Mouse (Mus musculus) heart, embryonic 11.5 days (tissue): Measurements from ENCODE around the gene Numb. TPM values are rescaled to one million over a fixed set of nuclear protein-coding genes. Genes with fewer than 3 reads are reported as not detected.
A peak's percentile ranks its signal among the peaks of the same experiment; 100 is the strongest.

Source experiments
- ATAC-seq: fragments of 200-750 bp; cut with Nextera tagmentation; replicated peaks from 2 replicates; pipeline ENCODE4 v1.8.0; 2017; ENCODE audit warnings: moderate library complexity; ENCODE audit not compliant: insufficient number of reproducible peaks, low FRiP score, low TSS enrichment
- H3K27ac ChIP-seq: fragments of 300-500 bp; sonication (generic); 2 replicates; pipeline ENCODE4 v1.5.1; 2014; ENCODE audit warnings: mild to moderate bottlenecking, low read depth, low read length
- H3K27me3 ChIP-seq: fragments of 300-500 bp; sonication (generic); 2 replicates; pipeline ENCODE4 v1.6.1; 2014; ENCODE audit warnings: mild to moderate bottlenecking, low read length, mixed read lengths; ENCODE audit not compliant: control insufficient read depth, insufficient read depth
- H3K36me3 ChIP-seq: fragments of 300-500 bp; sonication (generic); 2 replicates; pipeline ENCODE4 v1.6.1; 2014; ENCODE audit warnings: mild to moderate bottlenecking, low read length, moderate library complexity, mixed read lengths; ENCODE audit not compliant: control insufficient read depth, insufficient read depth
- H3K4me1 ChIP-seq: fragments of 300-500 bp; sonication (generic); 2 replicates; pipeline ENCODE4 v1.6.1; 2014; ENCODE audit warnings: low read length; ENCODE audit not compliant: control insufficient read depth, insufficient read depth
- H3K4me2 ChIP-seq: fragments of 300-500 bp; sonication (generic); 2 replicates; pipeline ENCODE4 v1.6.1; 2014; ENCODE audit warnings: mild to moderate bottlenecking, moderate library complexity
- H3K4me3 ChIP-seq: fragments of 300-500 bp; sonication (generic); 2 replicates; pipeline ENCODE4 v1.5.1; 2014; ENCODE audit warnings: low read depth, low read length
- H3K9ac ChIP-seq: fragments of 300-500 bp; sonication (generic); 2 replicates; pipeline ENCODE4 v1.6.1; 2014; ENCODE audit warnings: mild to moderate bottlenecking, low read depth, low read length, moderate library complexity
- H3K9me3 ChIP-seq: fragments of 300-500 bp; sonication (generic); replicated peaks from 2 replicates; pipeline ENCODE4 v1.6.1; 2016; ENCODE audit warnings: low read length; ENCODE audit not compliant: control insufficient read depth
- WGBS: fragments of 180-500 bp; shearing (Covaris S2); extraction: QIAGEN DNeasy Blood & Tissue Kit; methylation state at CpG from one replicate; pipeline ENCODE4 v1.1.7; 2014; ENCODE audit not compliant: insufficient replicate concordance; 5-methylcytosine and 5-hydroxymethylcytosine counted together
- polyA plus RNA-seq: library from polyadenylated mRNA; unstranded; fragments of >200 nt; fragmentation: Nextera tagmentation; extraction: Ambion mirVana; gene quantifications from 2 replicates; pipeline ENCODE4 v1.2.1, GENCODE M21; 2014

Numb gene
- polyA plus RNA-seq, 1 experiment from 2014 or later, result 34.3 TPM

DNA sequence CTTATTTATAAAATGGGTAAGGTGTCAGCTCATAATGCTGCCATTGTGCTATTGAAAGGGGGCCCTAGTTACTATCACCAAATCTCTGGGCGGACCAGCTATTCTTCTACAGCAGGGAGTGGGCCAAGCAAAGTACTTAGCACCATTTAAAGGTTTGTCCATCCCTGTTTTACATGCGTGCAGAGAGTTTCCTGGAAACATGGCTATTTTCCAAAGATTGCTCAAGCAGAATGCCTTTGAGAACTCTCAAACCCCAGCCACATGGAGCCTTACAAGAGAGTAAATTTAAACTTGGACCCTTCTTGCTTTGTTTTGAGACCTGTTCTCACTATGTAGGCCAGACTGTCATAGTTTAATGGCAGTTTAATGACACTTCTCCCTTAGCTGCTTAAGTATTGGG is 4.3 kb upstream of the Numb start:
- H3K4me1 ChIP-seq, result peaks cover 35% of the 10 kb centered on the region
- no peaks in the 10 kb centered on the region for H3K36me3 ChIP-seq

DNA sequence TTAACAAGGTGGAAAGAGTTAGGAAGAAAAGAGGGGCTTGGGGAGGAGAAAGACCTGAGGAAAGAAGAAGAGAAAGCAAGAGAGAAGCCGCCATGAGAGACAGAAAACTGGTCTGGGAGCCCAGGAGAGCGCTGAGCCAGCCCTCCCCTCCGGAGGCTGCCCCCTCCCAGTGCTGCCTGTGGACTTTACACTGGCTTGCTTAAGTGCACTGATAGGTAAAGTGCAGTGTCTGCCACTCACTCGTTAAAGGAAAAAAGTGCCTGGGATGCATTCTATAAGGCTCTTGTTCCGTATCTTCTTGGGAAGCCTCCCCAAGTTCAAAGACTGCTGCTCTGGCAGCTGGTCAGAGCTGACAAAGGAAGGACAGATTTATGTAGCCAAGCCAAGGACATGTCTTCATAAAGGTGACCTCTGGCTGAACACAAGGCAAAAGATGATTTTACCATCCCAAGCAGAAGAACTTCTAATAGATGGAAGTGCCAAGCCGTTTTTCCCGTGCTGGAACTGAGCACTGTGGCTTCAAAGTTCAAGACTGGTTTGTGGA is 3.5 kb upstream of the Numb start:
- H3K9ac ChIP-seq, result peak overlapping the region; percentile 58
- H3K9me3 ChIP-seq, result no peaks in the 10 kb centered on the region
- no peak for ATAC-seq
- H3K4me2 ChIP-seq, result peak overlapping the region; percentile 52
- H3K4me1 ChIP-seq, result peaks cover 37% of the 10 kb centered on the region
- H3K27ac ChIP-seq, result peak overlapping the region; percentile 82
- WGBS, result 32% methylated on average over 7 of the region's 7 CpGs
- no peaks in the 10 kb centered on the region for H3K36me3 ChIP-seq
- H3K4me3 ChIP-seq, result no peak overlapping the region
- H3K27me3 ChIP-seq, result no peaks in the 10 kb centered on the region

More for the DNA sequence above, 4.3 kb upstream of the Numb start:
- Histone ChIP-seq H3K9me3 (no peaks in the 10 kb centered on the region), H3K4me2 (no peak overlapping the region), H3K27me3 (no peaks in the 10 kb centered on the region), H3K9ac (no peak overlapping the region), H3K4me3 (no peak overlapping the region), H3K27ac (no peak overlapping the region)
- no peak for ATAC-seq
- WGBS, result 70% methylated on average over 2 of the region's 2 CpGs

DNA sequence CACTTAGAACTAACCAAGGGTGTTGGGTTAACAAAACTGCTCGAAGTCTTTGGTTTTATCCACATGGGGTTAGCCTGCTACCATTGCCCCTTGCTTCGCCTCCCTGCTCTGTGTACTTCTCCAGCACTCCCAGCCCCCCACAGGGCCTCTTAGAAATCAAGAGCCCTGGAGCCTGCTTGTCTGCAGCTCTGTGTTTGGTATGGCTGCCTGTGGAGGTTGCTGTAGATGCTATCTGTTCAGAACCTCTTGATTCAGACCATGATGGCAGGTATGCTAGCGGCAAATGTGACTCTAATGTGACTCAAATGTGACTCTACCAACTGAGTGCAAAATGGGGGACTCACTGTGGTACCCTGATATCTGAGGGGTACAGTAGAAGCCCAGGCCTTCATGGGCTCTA is 2.6 kb upstream of the Numb start:
- Histone ChIP-seq H3K27ac (peak overlapping the region; percentile 82), H3K4me1 (peaks cover 41% of the 10 kb centered on the region), H3K9me3 (no peaks in the 10 kb centered on the region), H3K27me3 (no peaks in the 10 kb centered on the region), H3K4me2 (peak overlapping the region; percentile 29), H3K9ac (no peak overlapping the region), H3K4me3 (no peak overlapping the region), H3K36me3 (no peaks in the 10 kb centered on the region)
- no peak for ATAC-seq
- 34% methylated on average over 3 of the region's 3 CpGs for WGBS

DNA sequence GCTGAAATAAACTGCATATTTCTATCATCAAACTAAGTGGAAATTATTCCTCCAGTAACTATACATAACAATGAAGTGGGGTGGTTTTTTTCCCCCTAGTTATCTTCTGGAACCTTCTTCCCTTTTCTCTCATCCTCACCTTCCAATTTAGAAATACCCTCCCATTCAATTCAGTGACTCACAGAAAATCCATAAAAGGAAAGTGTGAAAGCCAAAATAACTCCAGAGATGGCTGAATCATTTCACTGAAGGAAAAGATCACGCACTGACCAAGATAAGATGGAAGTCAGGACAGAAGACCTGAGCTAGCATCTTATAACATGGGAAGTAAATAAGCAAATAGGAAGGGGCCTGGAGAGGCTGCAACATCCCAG is 1.7 kb upstream of the Numb start:
- Histone ChIP-seq H3K9ac (no peak overlapping the region), H3K36me3 (no peaks in the 10 kb centered on the region), H3K4me1 (peaks cover 35% of the 10 kb centered on the region), H3K4me2 (peak overlapping the region; percentile 73; the same call in 1 of the 2 replicates), H3K27me3 (no peaks in the 10 kb centered on the region), H3K4me3 (no peak overlapping the region), H3K27ac (peak overlapping the region; percentile 82), H3K9me3 (no peaks in the 10 kb centered on the region)
- ATAC-seq, result no peak
- 38% methylated on average over 1 of the region's 1 CpGs for WGBS

DNA sequence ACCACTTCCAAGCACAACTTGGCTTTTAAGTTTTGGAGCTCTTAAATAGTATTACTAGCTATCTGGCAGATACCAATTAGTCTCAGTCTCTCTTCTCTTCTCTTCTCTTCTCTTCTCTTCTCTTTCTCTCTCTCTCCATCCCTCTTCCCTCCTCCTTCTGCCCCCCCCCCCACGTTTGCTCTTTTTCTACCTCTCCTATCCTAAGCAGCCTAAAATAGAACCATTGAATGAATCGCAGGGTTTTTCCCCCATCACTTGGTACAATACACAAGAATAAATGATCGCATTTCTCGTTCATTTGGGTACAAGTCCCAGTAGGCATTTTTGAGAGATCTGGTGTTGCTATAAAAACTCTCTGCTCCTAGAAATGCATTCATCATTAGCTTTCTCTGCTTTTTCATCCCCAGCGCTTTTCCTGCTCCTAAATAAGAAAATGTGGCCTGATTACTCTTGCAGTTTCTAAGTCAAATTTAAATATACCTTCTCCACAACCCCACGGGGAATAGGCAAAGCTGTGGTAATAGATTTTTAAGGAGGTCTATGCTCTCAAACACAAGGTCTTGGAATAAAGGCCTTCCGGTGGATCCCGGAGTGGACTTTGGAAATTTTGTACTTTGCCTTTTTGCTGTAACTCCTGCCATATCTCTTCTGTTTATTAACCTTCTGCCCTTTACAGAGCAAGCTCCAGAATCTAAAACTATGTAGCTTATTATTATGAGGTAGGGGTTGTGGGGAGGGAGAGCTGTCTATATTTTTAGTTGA is 1.2 kb upstream of the Numb start:
- no peaks in the 10 kb centered on the region for H3K36me3 ChIP-seq
- peak overlapping the region; percentile 73 for H3K4me2 ChIP-seq
- no peaks in the 10 kb centered on the region for H3K9me3 ChIP-seq
- H3K9ac ChIP-seq, result peak overlapping the region; percentile 80
- peak overlapping the region; percentile 77 for H3K27ac ChIP-seq
- peak overlapping the region; percentile 97 for H3K4me3 ChIP-seq
- no peak for ATAC-seq
- 38% methylated on average over 8 of the region's 8 CpGs for WGBS
- H3K27me3 ChIP-seq, result no peaks in the 10 kb centered on the region
- peaks cover 31% of the 10 kb centered on the region for H3K4me1 ChIP-seq

DNA sequence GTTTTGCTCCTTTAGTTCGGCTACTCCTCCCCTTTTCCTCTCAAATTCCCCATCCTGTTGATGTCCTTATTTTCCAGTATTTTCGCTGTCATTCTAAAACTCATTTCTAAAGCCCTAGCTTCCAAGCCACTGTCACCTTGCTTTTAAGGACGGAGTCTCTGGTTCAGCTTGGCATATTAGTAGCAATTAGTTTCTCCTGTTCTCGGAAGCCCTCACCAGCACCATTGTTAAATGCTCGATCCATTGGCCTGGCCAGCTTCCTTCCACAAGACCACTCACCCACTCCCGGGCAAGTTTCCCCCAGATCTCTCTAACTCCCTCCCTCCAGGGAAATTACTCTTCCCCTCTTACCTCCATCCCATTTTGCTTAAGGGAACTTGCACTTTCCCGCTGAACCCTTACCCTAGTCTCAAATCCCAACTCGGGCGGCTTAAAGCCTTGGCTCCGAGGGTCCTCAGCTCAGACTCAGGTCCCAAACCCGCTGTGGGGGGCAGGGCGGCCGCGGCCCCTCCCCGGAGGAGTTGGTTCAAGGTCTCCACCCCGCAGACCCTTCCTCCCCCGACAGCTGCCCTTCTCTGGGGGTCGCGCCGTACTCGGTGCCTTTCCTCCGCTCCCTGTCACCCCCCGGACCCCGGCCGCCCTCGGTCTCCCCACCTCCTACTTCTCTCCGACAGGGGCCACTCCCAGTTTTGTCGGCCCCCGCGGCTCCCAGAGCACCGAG is 853 bp downstream of the Numb start:
- H3K4me1 ChIP-seq, result peaks cover 28% of the 10 kb centered on the region
- no peaks in the 10 kb centered on the region for H3K9me3 ChIP-seq
- 2% methylated on average over 31 of the region's 31 CpGs for WGBS
- no peaks in the 10 kb centered on the region for H3K36me3 ChIP-seq
- no peaks in the 10 kb centered on the region for H3K27me3 ChIP-seq
- peak overlapping the region; percentile 95 for H3K9ac ChIP-seq
- H3K4me2 ChIP-seq, result peak overlapping the region; percentile 89
- H3K4me3 ChIP-seq, result peak overlapping the region; percentile 97
- no peak for ATAC-seq
- peak overlapping the region; percentile 90 for H3K27ac ChIP-seq

DNA sequence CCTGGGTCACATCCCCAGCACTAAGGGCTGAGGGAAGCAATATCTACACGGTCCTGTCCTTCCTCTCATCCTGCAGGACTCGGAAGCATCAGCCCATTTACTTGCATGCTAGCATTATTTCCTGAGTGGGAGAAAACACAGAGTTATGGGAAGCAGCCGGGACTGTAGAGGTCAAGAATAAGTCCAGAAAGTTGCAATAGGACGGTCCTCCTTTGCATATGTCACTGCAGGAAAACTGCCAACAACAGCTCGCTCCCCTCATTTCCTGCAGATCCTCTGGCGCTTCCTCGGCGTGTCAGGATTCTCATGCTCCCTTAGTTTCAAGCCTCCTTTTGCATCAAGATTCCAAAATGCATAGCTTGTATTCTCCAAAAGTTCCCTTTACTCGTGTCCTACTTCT is 4.8 kb downstream of the Numb start:
- Histone ChIP-seq H3K27ac (no peak overlapping the region), H3K4me3 (no peak overlapping the region), H3K9ac (no peak overlapping the region), H3K27me3 (no peaks in the 10 kb centered on the region), H3K36me3 (no peaks in the 10 kb centered on the region), H3K4me1 (peaks cover 6% of the 10 kb centered on the region; the same call in 1 of the 2 replicates), H3K4me2 (no peak overlapping the region), H3K9me3 (no peaks in the 10 kb centered on the region)
- WGBS, result 60% methylated on average over 9 of the region's 9 CpGs
- no peak for ATAC-seq

DNA sequence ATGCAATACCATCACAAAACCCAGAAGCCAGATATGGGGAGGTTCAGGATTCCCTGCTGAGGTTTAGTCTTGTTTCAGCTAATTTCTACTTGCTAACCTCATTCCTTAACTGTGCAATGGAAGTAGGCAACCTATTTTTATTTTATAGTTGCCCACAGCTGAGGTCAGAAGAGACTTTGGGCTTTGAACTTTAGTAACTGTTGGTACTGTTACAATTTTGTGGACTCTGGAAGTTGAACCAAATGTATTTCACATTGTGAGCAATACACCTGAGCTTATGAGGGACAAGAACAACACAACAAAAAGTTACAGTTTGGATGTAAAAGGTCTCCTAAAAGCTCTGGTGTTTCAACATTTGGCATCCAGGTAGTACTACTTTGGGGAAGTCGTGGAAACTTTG is 6.9 kb downstream of the Numb start:
- Histone ChIP-seq H3K9ac (no peak overlapping the region), H3K4me2 (no peak overlapping the region), H3K36me3 (no peaks in the 10 kb centered on the region), H3K4me3 (no peak overlapping the region), H3K27me3 (no peaks in the 10 kb centered on the region), H3K9me3 (no peaks in the 10 kb centered on the region), H3K4me1 (peaks cover 3% of the 10 kb centered on the region; the same call in 1 of the 2 replicates), H3K27ac (no peak overlapping the region)
- ATAC-seq, result no peak
- 78% methylated on average over 1 of the region's 1 CpGs for WGBS
